Mouse (Mus musculus): ENCODE results near the gene Shroom3.

Gene Shroom3

GRCm38 (mm10) chr5:92858104-92858503 lies 174.9 kb downstream of the Shroom3 start:
- DNase-seq = no peak

- no peak for DNase-seq
Observed at GRCm38 (mm10) chr5:92858576-92858975, 175.3 kb downstream of the Shroom3 start.

GRCm38 (mm10) chr5:92861416-92862112 lies 178.3 kb downstream of the Shroom3 start:
- DNase-seq = no peak

- no peak for DNase-seq
Observed at GRCm38 (mm10) chr5:92865090-92865489, 181.9 kb downstream of the Shroom3 start.

- no peak for DNase-seq
Observed at GRCm38 (mm10) chr5:92866546-92866945, 183.3 kb downstream of the Shroom3 start.

GRCm38 (mm10) chr5:92867253-92867652 lies 184.0 kb downstream of the Shroom3 start:
- DNase-seq = no peak

GRCm38 (mm10) chr5:92868231-92868630 lies 185.0 kb downstream of the Shroom3 start:
- DNase-seq = no peak

GRCm38 (mm10) chr5:92871048-92871447 lies 187.8 kb downstream of the Shroom3 start:
- no peak for DNase-seq

- DNase-seq = no peak
Observed at GRCm38 (mm10) chr5:92872182-92872581, 188.9 kb downstream of the Shroom3 start.

GRCm38 (mm10) chr5:92872991-92873390 lies 189.8 kb downstream of the Shroom3 start:
- no peak for DNase-seq

GRCm38 (mm10) chr5:92873518-92873917 lies 190.3 kb downstream of the Shroom3 start:
- no peak for DNase-seq

GRCm38 (mm10) chr5:92875836-92876235 lies 192.6 kb downstream of the Shroom3 start:
- no peak for DNase-seq

GRCm38 (mm10) chr5:92877104-92877503 lies 193.9 kb downstream of the Shroom3 start:
- no peak for DNase-seq

GRCm38 (mm10) chr5:92880393-92880792 lies 197.2 kb downstream of the Shroom3 start:
- no peak for DNase-seq

- no peak for DNase-seq
Observed at GRCm38 (mm10) chr5:92880893-92881292, 197.7 kb downstream of the Shroom3 start.

- no peak for DNase-seq
Observed at GRCm38 (mm10) chr5:92886141-92886540, 202.9 kb downstream of the Shroom3 start.

GRCm38 (mm10) chr5:92887501-92887900 lies 204.3 kb downstream of the Shroom3 start:
- no peak for DNase-seq

- DNase-seq = no peak
Observed at GRCm38 (mm10) chr5:92888628-92889241, 205.5 kb downstream of the Shroom3 start.

- no peak for DNase-seq
Observed at GRCm38 (mm10) chr5:92890902-92891301, 207.7 kb downstream of the Shroom3 start.

GRCm38 (mm10) chr5:92893284-92893683 lies 210.0 kb downstream of the Shroom3 start:
- no peak for DNase-seq

- no peak for DNase-seq
Observed at GRCm38 (mm10) chr5:92893711-92894110, 210.5 kb downstream of the Shroom3 start.

GRCm38 (mm10) chr5:92895877-92896276 lies 212.6 kb downstream of the Shroom3 start:
- DNase-seq = no peak

- no peak for DNase-seq
Observed at GRCm38 (mm10) chr5:92896725-92897280, 213.6 kb downstream of the Shroom3 start.

Measured in cerebellum, adult 9-11 months (tissue).